ENCODE assay signal across 14 mouse cellular contexts in genomic region chr7:28903778-28904177, GRCm38 (mm10). TPM values are rescaled to one million over a fixed set of nuclear protein-coding genes. Genes with fewer than 3 reads are reported as not detected.
DNase-seq lines count a peak whose midpoint lies in the region; TF ChIP-seq lines count a peak whose summit lies in the region.
"Had no signal": no experiment of that assay in that cellular context is flagged by ENCODE, and none has a peak within 500 bp of the region (broad histone marks: within the 10 kb centered on the region; RNA-seq: fewer than 3 reads in every experiment).

No protein-coding gene starts in this region.

- no peak overlapping the region for H3K4me3 ChIP-seq in cerebellum, adult 2 months (replicated peaks; ENCODE audit: insufficient read depth, low read depth, low read length)
- H3K4me3 ChIP-seq: midbrain, embryonic 15.5 days had no signal

- no peak for DNase-seq in cerebellum, adult 2 months
- no peak for DNase-seq in cerebellum, postnatal 4 days (ENCODE audit: low spot score in 2 of 2)
- DNase-seq in layer of hippocampus, adult 11-12 months (ENCODE audit: low spot score): peak; percentile 74
- DNase-seq in layer of hippocampus, postnatal 25 days (ENCODE audit: extremely low spot score in 1 of 2, low spot score in 1 of 2): no peak
- DNase-seq in layer of hippocampus, adult 9-11 months: peak; percentile 85
- peak; percentile 87 to 91 for DNase-seq in right cerebral cortex, adult 2 months (ENCODE audit: low spot score in 2 of 2)
- DNase-seq in cerebellum, adult 9-11 months: no peak
- DNase-seq in spleen, adult 12 weeks (ENCODE audit: low spot score): no peak
- DNase-seq: embryo, embryonic 11 days; lung, postnatal 10 days; thymus, postnatal 4 days had no signal

- 63% methylated on average over 10 of the region's 10 CpGs for WGBS in cerebellum, adult 2 months

- peaks cover 46% of the 10 kb centered on the region for H3K4me1 ChIP-seq in cerebellum, adult 2 months (ENCODE audit: control insufficient read depth, insufficient read depth, low read length)
- H3K4me1 ChIP-seq: midbrain, embryonic 15.5 days had no signal

- TF ChIP-seq POLR2A in cerebellum, adult 2 months (IDR thresholded peaks at IDR 0.05; ENCODE audit: borderline replicate concordance, insufficient read depth, low read length): no peak

- no peaks in the 10 kb centered on the region for H3K27me3 ChIP-seq in cerebellum, adult 2 months (ENCODE audit: control insufficient read depth, insufficient read depth, low read length)
- H3K27me3 ChIP-seq: midbrain, embryonic 15.5 days had no signal

- peak overlapping the region; percentile 23; the same call in 1 of the 2 replicates for H3K27ac ChIP-seq in cerebellum, adult 2 months (ENCODE audit: insufficient read depth, low read length)
- H3K27ac ChIP-seq: hindbrain, postnatal 0 days; midbrain, embryonic 15.5 days had no signal

- no peak for TF ChIP-seq CTCF in cerebellum, adult 2 months (IDR thresholded peaks at IDR 0.05; ENCODE audit: borderline replicate concordance, insufficient read depth, low read depth, low read length)

RNA-seq across cellular contexts. Expression of gene Capn12, which starts 22.6 kb away (rescaled TPM):
- polyA plus RNA-seq in cerebellum, adult 2 months (2012; rRNA removed): 0.41 and 0.46 TPM in 2 replicates
- under 1 TPM; 0.26 to 0.69 TPM for total RNA-seq in layer of hippocampus, postnatal 25 days (2021)
- total RNA-seq: hindbrain, postnatal 0 days; neutrophil, adult 5-6 weeks had no signal

RNA-seq across cellular contexts. Expression of gene Lgals7, which starts 40.1 kb away (rescaled TPM):
- 0.16 TPM in 1 of 2 replicates, not detected in the other for polyA plus RNA-seq in cerebellum, adult 2 months (2012; rRNA removed)
- not detected for total RNA-seq in layer of hippocampus, postnatal 25 days (2021)
- total RNA-seq: neutrophil, adult 5-6 weeks had no signal

RNA-seq across cellular contexts. Expression of gene Actn4, which starts 58.4 kb away (rescaled TPM):
- polyA plus RNA-seq in cerebellum, adult 2 months (2012; rRNA removed): 129 and 135 TPM in 2 replicates
- total RNA-seq in layer of hippocampus, postnatal 25 days (2021): 100 to 1,000 TPM; 124 to 129 TPM

Comparison
In these comparisons a context has a peak if more than half of its experiments do, and no peak if none do; other contexts are left out.
1. DNase-seq: peak in layer of hippocampus, adult 11-12 months (single experiment), layer of hippocampus, adult 9-11 months (single experiment) and right cerebral cortex, adult 2 months (2 of 2); none in cerebellum, adult 2 months (0 of 2), cerebellum, postnatal 4 days (0 of 2), layer of hippocampus, postnatal 25 days (0 of 2), cerebellum, adult 9-11 months (single experiment) and spleen, adult 12 weeks (single experiment).